Mouse (Mus musculus) liver, embryonic 11.5 days (tissue): Measurements from ENCODE around the gene Jak2. TPM values are rescaled to one million over a fixed set of nuclear protein-coding genes. Genes with fewer than 3 reads are reported as not detected.
A peak's percentile ranks its signal among the peaks of the same experiment; 100 is the strongest.

Source experiments
- ATAC-seq: fragments of 200-750 bp; cut with Nextera tagmentation; replicated peaks from 2 replicates; pipeline ENCODE4 v1.8.0; 2017; ENCODE audit warnings: moderate number of reproducible peaks, mild to moderate bottlenecking, moderate TSS enrichment, moderate library complexity; ENCODE audit not compliant: low FRiP score
- DNase-seq: peaks from one replicate; pipeline ENCODE4 v3.0.0-alpha.2; 2017; ENCODE audit warnings: low spot score
- H3K27ac ChIP-seq: fragments of 300-500 bp; sonication (generic); 2 replicates; pipeline ENCODE4 v1.5.1; 2014; ENCODE audit warnings: mild to moderate bottlenecking, low read depth, low read length, control low read depth
- H3K27me3 ChIP-seq: fragments of 300-500 bp; sonication (generic); replicated peaks from 2 replicates; pipeline ENCODE4 v1.6.1; 2014; ENCODE audit warnings: low read length, mixed read lengths; ENCODE audit not compliant: control insufficient read depth, insufficient read depth
- H3K36me3 ChIP-seq: fragments of 300-500 bp; sonication (generic); 2 replicates; pipeline ENCODE4 v1.6.1; 2014; ENCODE audit warnings: mild to moderate bottlenecking, low read length, moderate library complexity, mixed read lengths; ENCODE audit not compliant: control insufficient read depth, insufficient read depth
- H3K4me1 ChIP-seq: fragments of 300-500 bp; sonication (generic); replicated peaks from 2 replicates; pipeline ENCODE4 v1.6.1; 2014; ENCODE audit warnings: low read length, mixed read lengths; ENCODE audit not compliant: control insufficient read depth, insufficient read depth
- H3K4me2 ChIP-seq: fragments of 300-500 bp; sonication (generic); 2 replicates; pipeline ENCODE4 v1.6.1; 2014; ENCODE audit warnings: mild to moderate bottlenecking, control low read depth, moderate library complexity
- H3K4me3 ChIP-seq: fragments of 300-500 bp; sonication (generic); 2 replicates; pipeline ENCODE4 v1.5.1; 2014; ENCODE audit warnings: low read depth, low read length, control low read depth
- H3K9ac ChIP-seq: fragments of 300-500 bp; sonication (generic); 2 replicates; pipeline ENCODE4 v1.6.1; 2014; ENCODE audit warnings: low read depth, low read length, control low read depth
- H3K9me3 ChIP-seq: fragments of 300-500 bp; sonication (generic); 2 replicates; pipeline ENCODE4 v1.6.1; 2016; ENCODE audit warnings: low read length, inconsistent platforms, mixed read lengths; ENCODE audit not compliant: control insufficient read depth
- WGBS: fragments of 180-500 bp; shearing (Covaris S2); extraction: QIAGEN DNeasy Blood & Tissue Kit; methylation state at CpG from one replicate; pipeline ENCODE4 v1.1.7; 2014; 5-methylcytosine and 5-hydroxymethylcytosine counted together
- polyA plus RNA-seq: library from polyadenylated mRNA; unstranded; fragments of >200 nt; fragmentation: Nextera tagmentation; extraction: Ambion mirVana; gene quantifications from 2 replicates; pipeline ENCODE4 v1.2.1, GENCODE M21; 2014

Gene Jak2
- polyA plus RNA-seq, 1 experiment from 2014 or later: 18.1 TPM

DNA sequence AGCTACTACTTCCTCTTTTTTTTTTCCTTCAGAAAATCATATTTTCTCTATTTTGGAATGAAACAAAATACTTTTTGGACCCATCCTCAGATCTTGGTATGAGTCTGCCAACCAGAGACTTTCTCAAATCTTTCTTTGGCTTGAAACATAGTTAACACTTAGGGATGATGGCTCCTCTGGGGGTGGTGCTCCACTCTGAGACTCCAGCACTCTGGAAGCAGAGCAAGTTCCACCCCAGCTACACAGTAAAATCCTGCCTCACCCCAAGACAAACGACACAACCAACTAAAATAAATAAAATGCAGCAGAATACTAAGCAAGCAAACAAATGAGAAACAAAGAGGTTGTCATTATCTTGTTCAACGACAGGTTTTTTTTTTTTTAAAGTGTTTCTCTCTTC lies 11.0 kb upstream of the Jak2 start:
- Histone ChIP-seq H3K9me3 (no peaks in the 10 kb centered on the region), H3K27me3 (no peaks in the 10 kb centered on the region), H3K36me3 (no peaks in the 10 kb centered on the region), H3K9ac (no peak overlapping the region), H3K4me1 (peaks cover 41% of the 10 kb centered on the region), H3K4me3 (no peak overlapping the region), H3K4me2 (no peak overlapping the region), H3K27ac (no peak overlapping the region)
- no peak for ATAC-seq
- WGBS: 48% methylated on average over 2 of the region's 2 CpGs
- DNase-seq: no peak

DNA sequence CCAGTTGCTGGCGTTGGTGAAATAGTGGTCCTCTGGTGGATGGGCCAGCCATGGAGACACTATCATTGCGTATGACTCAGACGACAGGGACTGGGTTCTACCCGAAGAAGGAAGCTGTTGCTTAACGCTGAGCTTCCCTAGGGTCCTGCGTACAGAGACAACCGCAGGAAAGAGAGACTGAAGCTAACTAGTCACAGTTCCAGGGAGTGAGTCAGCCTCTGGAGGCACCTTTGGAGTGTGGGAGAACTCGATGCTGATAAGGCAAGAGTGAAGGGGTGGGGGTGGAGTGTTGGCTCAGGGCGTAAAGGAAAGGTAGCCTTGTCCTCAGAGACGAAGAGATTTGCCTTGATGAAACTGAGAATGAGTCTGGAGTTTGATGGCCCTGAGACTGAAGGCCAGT lies 10.0 kb upstream of the Jak2 start:
- H3K36me3 ChIP-seq: no peaks in the 10 kb centered on the region
- DNase-seq (peak; percentile 38), ATAC-seq (peak; percentile 74)
- H3K27me3 ChIP-seq: no peaks in the 10 kb centered on the region
- no peak overlapping the region for H3K27ac ChIP-seq
- no peaks in the 10 kb centered on the region for H3K9me3 ChIP-seq
- no peak overlapping the region for H3K4me3 ChIP-seq
- H3K9ac ChIP-seq: peak overlapping the region; percentile 42; the same call in 1 of the 2 replicates
- WGBS: 30% methylated on average over 10 of the region's 10 CpGs
- peak overlapping the region; percentile 47 for H3K4me2 ChIP-seq
- peaks cover 33% of the 10 kb centered on the region for H3K4me1 ChIP-seq

DNA sequence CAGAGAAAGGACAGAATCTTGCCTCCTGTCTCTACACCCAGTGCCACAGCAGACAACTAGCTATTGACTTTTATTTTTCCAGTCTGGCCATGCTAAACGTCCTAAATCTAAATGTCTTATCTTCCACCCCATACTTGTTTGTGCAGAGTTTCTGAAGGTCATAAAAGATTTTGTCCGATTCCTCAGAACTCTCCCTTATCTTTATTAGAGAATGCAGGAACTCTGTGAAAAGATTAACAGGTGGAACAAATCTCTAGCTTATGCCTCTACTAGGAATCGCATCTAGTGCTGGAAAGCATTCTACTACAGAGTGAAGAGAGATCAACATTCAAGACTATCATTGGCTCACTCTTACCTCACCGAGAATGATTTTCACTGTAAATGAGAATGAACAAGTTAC lies 1.7 kb upstream of the Jak2 start:
- WGBS: 42% methylated on average over 4 of the region's 4 CpGs
- H3K9ac ChIP-seq: no peak overlapping the region
- no peak for DNase-seq

GRCm38 (mm10) chr19:29251958-29252801 lies 552 bp downstream of the Jak2 start:
- peak; percentile 57 for ATAC-seq

More for the DNA sequence above, 1.7 kb upstream of the Jak2 start:
- ATAC-seq: no peak
- H3K4me2 ChIP-seq: peak overlapping the region; percentile 59
- H3K4me3 ChIP-seq: peak overlapping the region; percentile 89; the same call in 1 of the 2 replicates
- H3K36me3 ChIP-seq: no peaks in the 10 kb centered on the region
- no peak overlapping the region for H3K27ac ChIP-seq
- no peaks in the 10 kb centered on the region for H3K9me3 ChIP-seq
- H3K27me3 ChIP-seq: no peaks in the 10 kb centered on the region
- H3K4me1 ChIP-seq: peaks cover 25% of the 10 kb centered on the region

DNA sequence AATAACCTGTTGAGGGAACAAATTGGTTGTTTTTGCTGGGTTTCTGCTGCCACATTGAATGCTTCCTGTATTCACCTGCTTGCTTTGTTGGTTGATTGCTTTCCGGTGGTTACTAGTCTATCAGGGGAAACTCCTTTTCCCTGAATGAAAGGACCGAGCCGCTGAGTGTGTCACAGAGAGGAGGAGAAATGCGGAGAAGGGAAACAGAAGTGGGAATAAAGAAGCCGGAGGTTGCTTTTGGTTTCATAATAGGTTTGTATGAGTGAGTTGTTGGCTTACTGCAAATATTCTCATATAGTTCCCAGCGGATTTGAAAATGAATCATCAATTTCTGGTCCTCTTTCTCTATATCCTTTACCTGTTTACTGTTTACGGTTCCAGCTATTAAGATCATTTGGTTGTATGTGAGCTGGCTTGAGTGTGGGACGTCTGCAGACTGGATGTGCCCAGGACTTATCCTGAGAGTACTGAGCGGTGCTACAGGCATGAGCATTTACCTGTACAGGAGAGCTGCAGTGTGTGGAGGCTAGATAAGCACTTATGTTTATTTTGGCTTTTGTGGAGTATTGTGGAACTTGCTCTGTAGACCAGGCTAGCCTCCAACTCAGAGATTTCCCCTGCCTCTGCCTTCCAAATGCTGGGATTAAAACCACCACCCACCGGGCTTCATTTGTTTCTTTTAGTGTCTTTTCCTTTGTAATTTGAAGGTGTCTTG lies 1.4 kb downstream of the Jak2 start:
- ATAC-seq (no peak; the same call in 1 of the 2 replicates), DNase-seq (no peak)
- WGBS: 21% methylated on average over 10 of the region's 10 CpGs
- H3K4me2 ChIP-seq: peak overlapping the region; percentile 59
- H3K27me3 ChIP-seq: no peaks in the 10 kb centered on the region
- H3K27ac ChIP-seq: peak overlapping the region; percentile 98
- H3K4me1 ChIP-seq: peaks cover 25% of the 10 kb centered on the region
- no peaks in the 10 kb centered on the region for H3K9me3 ChIP-seq
- peak overlapping the region; percentile 89 for H3K4me3 ChIP-seq
- H3K9ac ChIP-seq: peak overlapping the region; percentile 97
- no peaks in the 10 kb centered on the region for H3K36me3 ChIP-seq

More at GRCm38 (mm10) chr19:29251958-29252801, 552 bp downstream of the Jak2 start:
- peak overlapping the region; percentile 59 for H3K4me2 ChIP-seq
- H3K4me1 ChIP-seq: peaks cover 25% of the 10 kb centered on the region
- peak overlapping the region; percentile 98 for H3K27ac ChIP-seq
- DNase-seq: peak; percentile 78
- H3K27me3 ChIP-seq: no peaks in the 10 kb centered on the region
- peak overlapping the region; percentile 89 for H3K4me3 ChIP-seq
- no peaks in the 10 kb centered on the region for H3K9me3 ChIP-seq
- H3K9ac ChIP-seq: peak overlapping the region; percentile 97
- under 1% methylated on average over 43 of the region's 44 CpGs for WGBS
- H3K36me3 ChIP-seq: no peaks in the 10 kb centered on the region

GRCm38 (mm10) chr19:29253728-29254127 lies 2.1 kb downstream of the Jak2 start:
- ATAC-seq (peak; percentile 70), DNase-seq (peak; percentile 80)
- Histone ChIP-seq H3K36me3 (no peaks in the 10 kb centered on the region), H3K4me2 (peak overlapping the region; percentile 59), H3K9ac (peak overlapping the region; percentile 97), H3K9me3 (no peaks in the 10 kb centered on the region), H3K27me3 (no peaks in the 10 kb centered on the region), H3K4me3 (peak overlapping the region; percentile 89), H3K4me1 (peaks cover 25% of the 10 kb centered on the region), H3K27ac (peak overlapping the region; percentile 98)
- 3% methylated on average over 9 of the region's 9 CpGs for WGBS

DNA sequence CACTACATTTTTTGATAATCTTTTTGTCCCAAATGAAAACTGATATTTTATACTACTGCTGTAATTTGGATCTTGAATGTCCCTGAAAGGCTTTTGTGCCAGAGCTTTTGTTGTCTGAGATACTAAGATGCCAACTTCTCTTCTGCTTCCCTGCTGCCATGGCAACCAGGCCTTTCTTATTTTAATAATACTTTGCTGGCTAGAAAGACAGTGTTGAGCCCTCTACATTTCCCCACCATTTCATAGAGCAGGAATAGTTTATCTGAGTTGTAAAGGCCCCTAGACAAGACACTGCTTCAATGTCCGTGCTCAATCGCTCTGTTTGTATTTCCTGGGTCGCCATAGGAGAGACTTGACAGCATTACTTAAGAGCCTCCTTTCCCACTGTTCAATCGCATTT lies 3.0 kb downstream of the Jak2 start:
- Histone ChIP-seq H3K9ac (no peak overlapping the region), H3K27me3 (no peaks in the 10 kb centered on the region), H3K4me2 (peak overlapping the region; percentile 59), H3K4me3 (no peak overlapping the region), H3K4me1 (peaks cover 20% of the 10 kb centered on the region), H3K36me3 (no peaks in the 10 kb centered on the region), H3K9me3 (no peaks in the 10 kb centered on the region), H3K27ac (no peak overlapping the region)
- no peak for DNase-seq
- WGBS: 71% methylated on average over 4 of the region's 4 CpGs
- ATAC-seq: no peak

- no peak overlapping the region for H3K4me3 ChIP-seq
- no peak overlapping the region for H3K27ac ChIP-seq
- H3K9me3 ChIP-seq: no peaks in the 10 kb centered on the region
- H3K4me1 ChIP-seq: peaks cover 13% of the 10 kb centered on the region
- ATAC-seq (no peak), DNase-seq (no peak)
- H3K36me3 ChIP-seq: no peaks in the 10 kb centered on the region
- 89% methylated on average over 7 of the region's 7 CpGs for whole genome bisulfite sequencing
- H3K4me2 ChIP-seq: no peak overlapping the region
- no peaks in the 10 kb centered on the region for H3K27me3 ChIP-seq
- no peak overlapping the region for H3K9ac ChIP-seq
These were observed 3.8 kb downstream of the Jak2 start for GRCm38 (mm10) chr19:29255327-29256027.
